Mouse (Mus musculus) sigmoid colon, adult 10 weeks (tissue): ENCODE results near the gene Igsf11. TPM values are rescaled to one million over a fixed set of nuclear protein-coding genes. Genes with fewer than 3 reads are reported as not detected.

ENCODE experiments used
- polyA plus RNA-seq: library from polyadenylated mRNA; stranded (reverse); fragments of 350-450 nt; fragmentation: Illumina TruSeq; extraction: RNeasy Lipid Tissue Mini Kit (QIAGEN cat#74804); gene quantifications from one replicate; pipeline ENCODE4 v1.2.3, GENCODE M21; 2014; ENCODE audit warnings: low read depth, low replicate concordance

Igsf11 gene
- polyA plus RNA-seq: 1.2 TPM

DNA sequence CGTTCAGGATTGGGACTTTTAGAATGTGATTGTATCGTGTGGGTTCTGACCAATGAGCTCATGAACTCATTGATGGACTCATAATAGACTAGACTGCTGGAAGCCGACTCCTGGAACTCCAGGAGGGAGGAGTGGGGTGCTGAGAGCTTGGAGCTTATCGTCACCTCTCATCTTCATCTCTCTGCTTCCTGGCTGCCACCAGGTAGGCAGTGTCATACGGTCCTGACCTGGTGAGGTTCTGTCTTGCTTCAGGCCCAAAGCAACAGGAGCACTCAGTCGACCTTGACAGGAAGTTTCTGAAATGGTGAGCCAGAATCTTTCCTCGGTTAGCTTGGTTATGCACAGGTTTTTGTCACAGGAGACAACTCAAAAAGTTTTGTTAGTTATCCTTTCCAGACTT lies at the start of gene Igsf11:
Igsf11 (plus strand) TSS at position 301 of the 400 bp plus-strand sequence.

Other genes with a start within 250 kb of the Igsf11 start
- gene Arhgap31, start 179.4 kb upstream of the Igsf11 start, polyA plus RNA-seq: 5.5 TPM
- gene B4galt4, start 150.4 kb upstream of the Igsf11 start, polyA plus RNA-seq: 89.1 TPM
- gene Upk1b, start 92.3 kb upstream of the Igsf11 start, polyA plus RNA-seq: 3.4 TPM
- gene 4930435E12Rik, start 63.9 kb upstream of the Igsf11 start, polyA plus RNA-seq: not detected